Mouse (Mus musculus): ENCODE data around the gene Rexo2. TPM values are rescaled to one million over a fixed set of nuclear protein-coding genes. Genes with fewer than 3 reads are reported as not detected.

Rexo2 gene
- total and polyA plus RNA-seq, 3 experiments, result 53.2 to 68.0 (median 58.5) TPM

DNA sequence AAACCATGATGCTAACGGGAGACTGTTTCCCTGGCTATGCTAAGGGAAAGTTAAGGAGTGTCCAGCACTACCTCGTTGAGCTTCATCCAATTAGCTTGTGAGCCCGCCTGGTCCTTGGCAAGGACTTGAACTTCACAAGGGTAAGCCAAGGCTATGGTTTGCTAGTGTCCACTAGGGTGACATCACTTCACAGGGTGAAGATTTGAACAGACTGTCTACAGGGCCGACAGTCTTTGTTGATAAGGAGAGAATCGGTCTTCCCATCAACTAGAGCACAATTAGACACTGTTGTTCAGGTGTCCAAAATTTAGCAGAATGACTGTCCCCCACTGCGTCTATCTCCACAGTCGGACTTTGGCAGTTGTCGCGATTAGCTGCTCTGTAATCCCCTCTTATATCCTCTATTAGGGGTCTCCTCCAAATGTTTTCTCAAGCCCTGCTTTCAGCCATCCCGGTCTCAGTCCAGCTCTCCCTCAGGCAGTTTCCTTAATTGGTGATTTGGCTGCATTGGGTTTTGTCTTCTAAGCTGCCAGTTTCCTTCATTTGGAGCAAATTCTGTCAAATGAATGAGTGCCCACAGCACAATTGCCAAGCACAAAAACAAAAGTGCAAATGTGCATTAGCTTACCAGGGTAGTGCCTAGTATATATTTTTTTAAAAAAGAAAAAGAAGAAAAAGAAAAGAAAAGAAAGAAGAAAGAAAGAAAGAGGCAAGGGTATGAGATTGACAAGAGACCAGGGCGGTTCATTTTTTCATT, 36.4 kb upstream of the Rexo2 start:
- Histone ChIP-seq H3K36me3 (ENCODE audit: control insufficient read depth, insufficient read depth, low read length) (no peaks in the 10 kb centered on the region), H3K27me3 (ENCODE audit: control insufficient read depth, insufficient read depth, low read length) (no peaks in the 10 kb centered on the region), H3K27ac (no peak overlapping the region), H3K79me2 (replicated peaks; ENCODE audit: control insufficient read depth, insufficient read depth, low read length) (no peaks in the 10 kb centered on the region), H3K4me3 (no peak overlapping the region), H3K4me1 (ENCODE audit: control insufficient read depth, insufficient read depth, low read length) (no peaks in the 10 kb centered on the region), H3K9ac (ENCODE audit: low read depth, low read length) (no peak overlapping the region)
- intact Hi-C loops (cut with DNase I), result no loop called here
- DNase-seq, result no peak
- 87% methylated on average over 11 of the region's 11 CpGs for WGBS
- no peak for TF ChIP-seq CTCF (IDR thresholded peaks at IDR 0.05)
- no peak for TF ChIP-seq POLR2A (IDR thresholded peaks at IDR 0.05; ENCODE audit: insufficient read depth, low read depth, low read length)
- no peak for TF ChIP-seq EP300 (IDR thresholded peaks at IDR 0.05; ENCODE audit: insufficient read depth, low read depth, low read length)

DNA sequence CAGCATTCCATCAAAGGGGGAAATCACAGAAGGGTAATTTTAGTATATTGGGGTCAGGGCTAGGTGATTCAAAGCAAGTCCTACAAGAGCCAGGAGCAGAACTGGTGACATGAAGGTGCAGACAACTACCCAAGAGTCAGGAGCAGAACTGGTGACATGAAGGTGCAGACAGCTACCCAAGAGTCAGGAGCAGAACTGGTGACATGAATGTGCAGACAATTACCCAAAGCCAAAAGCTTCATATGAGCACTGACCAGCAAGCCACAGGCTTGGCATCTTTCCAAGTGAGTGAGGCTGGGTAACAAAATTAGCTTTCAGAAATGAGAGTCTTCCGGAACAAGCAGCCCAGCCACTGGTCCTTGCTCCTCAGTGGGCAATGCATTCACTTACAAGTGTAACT, 34.9 kb upstream of the Rexo2 start:
- Histone ChIP-seq H3K27me3 (ENCODE audit: control insufficient read depth, insufficient read depth, low read length) (no peaks in the 10 kb centered on the region), H3K79me2 (replicated peaks; ENCODE audit: control insufficient read depth, insufficient read depth, low read length) (no peaks in the 10 kb centered on the region), H3K9ac (ENCODE audit: low read depth, low read length) (no peak overlapping the region), H3K4me1 (ENCODE audit: control insufficient read depth, insufficient read depth, low read length) (no peaks in the 10 kb centered on the region), H3K4me3 (no peak overlapping the region), H3K36me3 (ENCODE audit: control insufficient read depth, insufficient read depth, low read length) (no peaks in the 10 kb centered on the region), H3K27ac (no peak overlapping the region)
- WGBS, result 23% methylated on average over 1 of the region's 1 CpGs
- intact Hi-C loops (cut with DNase I), result no loop called here
- peak in 1 of 2 experiments; percentile 19 for DNase-seq
- TF ChIP-seq CTCF (IDR thresholded peaks at IDR 0.05) (no peak), POLR2A (IDR thresholded peaks at IDR 0.05; ENCODE audit: insufficient read depth, low read depth, low read length) (no peak), EP300 (IDR thresholded peaks at IDR 0.05; ENCODE audit: insufficient read depth, low read depth, low read length) (no peak)

DNA sequence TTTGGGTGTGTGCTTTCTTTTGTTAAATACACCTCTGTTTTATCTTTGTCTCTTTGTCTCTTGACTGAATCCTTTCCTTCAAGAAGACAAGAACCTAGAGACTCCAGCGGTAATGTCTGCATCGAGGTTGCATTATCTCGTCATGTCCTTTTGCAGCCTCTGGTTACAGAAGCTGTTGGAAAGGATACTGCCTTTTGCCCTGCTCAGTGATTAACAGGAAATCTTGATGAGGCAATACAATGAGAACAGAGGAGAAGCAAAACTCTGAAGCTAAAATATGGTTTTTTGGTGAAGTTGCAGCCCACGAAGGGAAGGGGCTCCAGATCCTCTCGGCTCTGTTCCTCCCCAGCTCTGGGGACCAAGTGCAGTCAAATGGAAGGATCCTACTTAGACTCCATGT, 29.7 kb upstream of the Rexo2 start:
- intact Hi-C loops (cut with DNase I), result no loop called here
- 73% methylated on average over 5 of the region's 5 CpGs for WGBS

DNA sequence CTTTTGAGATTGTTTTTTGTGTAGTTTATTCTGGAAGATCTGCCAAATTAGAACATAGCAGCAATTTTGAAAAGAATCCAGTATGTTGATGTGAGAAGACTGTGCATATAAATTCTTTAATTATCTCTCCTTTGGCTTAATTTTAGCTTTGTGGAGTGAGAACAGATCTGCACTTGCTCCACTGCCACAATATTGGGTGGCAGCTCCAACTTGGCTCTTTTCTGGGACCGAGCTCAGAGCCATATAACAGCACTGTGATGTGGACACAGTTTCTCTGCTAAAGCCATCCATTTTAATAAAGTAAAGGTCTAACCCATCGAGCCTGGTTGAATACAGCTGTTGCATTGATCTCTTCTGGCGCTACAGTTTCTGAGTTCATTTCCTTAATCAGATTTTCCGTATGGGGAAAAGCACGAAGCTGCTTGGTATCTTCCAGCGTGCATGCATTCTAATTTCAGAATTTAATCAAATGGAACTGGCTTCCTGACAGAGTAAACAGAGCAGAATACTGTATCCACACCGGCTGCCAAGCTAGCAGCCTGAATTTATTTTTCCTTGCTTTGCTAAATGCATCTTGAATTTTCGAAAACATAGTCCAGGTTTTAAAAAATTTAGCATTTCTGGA, 24.4 kb upstream of the Rexo2 start:
- H3K27ac ChIP-seq, result no peak overlapping the region
- H3K4me1 ChIP-seq (ENCODE audit: control insufficient read depth, insufficient read depth, low read length), result no peaks in the 10 kb centered on the region
- 29% methylated on average over 8 of the region's 8 CpGs for WGBS
- no peaks in the 10 kb centered on the region for H3K36me3 ChIP-seq (ENCODE audit: control insufficient read depth, insufficient read depth, low read length)
- H3K27me3 ChIP-seq (ENCODE audit: control insufficient read depth, insufficient read depth, low read length), result no peaks in the 10 kb centered on the region
- no peak overlapping the region for H3K4me3 ChIP-seq
- TF ChIP-seq EP300 (IDR thresholded peaks at IDR 0.05; ENCODE audit: insufficient read depth, low read depth, low read length), result no peak
- TF ChIP-seq CTCF (IDR thresholded peaks at IDR 0.05), result no peak
- TF ChIP-seq POLR2A (IDR thresholded peaks at IDR 0.05; ENCODE audit: insufficient read depth, low read depth, low read length), result no peak
- intact Hi-C loops (cut with DNase I), result no loop called here
- H3K9ac ChIP-seq (ENCODE audit: low read depth, low read length), result no peak overlapping the region
- H3K79me2 ChIP-seq (replicated peaks; ENCODE audit: control insufficient read depth, insufficient read depth, low read length), result no peaks in the 10 kb centered on the region
- DNase-seq, result no peak

More for the DNA sequence above, 29.7 kb upstream of the Rexo2 start:
- TF ChIP-seq POLR2A (IDR thresholded peaks at IDR 0.05; ENCODE audit: insufficient read depth, low read depth, low read length), result no peak
- H3K27ac ChIP-seq, result no peak overlapping the region
- H3K79me2 ChIP-seq (replicated peaks; ENCODE audit: control insufficient read depth, insufficient read depth, low read length), result no peaks in the 10 kb centered on the region
- no peak overlapping the region for H3K4me3 ChIP-seq
- no peak for DNase-seq
- H3K9ac ChIP-seq (ENCODE audit: low read depth, low read length), result no peak overlapping the region
- no peaks in the 10 kb centered on the region for H3K27me3 ChIP-seq (ENCODE audit: control insufficient read depth, insufficient read depth, low read length)
- H3K4me1 ChIP-seq (ENCODE audit: control insufficient read depth, insufficient read depth, low read length), result no peaks in the 10 kb centered on the region
- H3K36me3 ChIP-seq (ENCODE audit: control insufficient read depth, insufficient read depth, low read length), result no peaks in the 10 kb centered on the region

DNA sequence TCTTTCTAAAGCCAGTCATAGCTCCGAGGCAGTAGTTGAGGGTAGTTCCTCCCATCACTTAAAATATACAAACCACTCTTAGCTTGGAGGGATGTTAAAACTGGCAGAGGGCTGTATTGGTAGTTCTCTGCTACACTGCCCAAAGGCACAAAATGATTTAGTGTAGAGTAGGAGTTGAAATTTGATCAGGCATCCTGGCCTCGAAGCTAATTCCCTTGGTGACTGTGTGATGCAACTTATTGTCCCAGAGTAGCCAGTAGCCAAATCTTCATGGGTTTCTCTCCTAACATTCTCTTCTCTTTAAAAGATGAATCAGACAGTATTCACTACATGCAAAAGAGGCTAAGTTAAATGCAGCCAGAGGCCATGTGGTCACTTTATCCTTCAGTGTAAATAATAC, 22.6 kb upstream of the Rexo2 start:
- no peaks in the 10 kb centered on the region for H3K36me3 ChIP-seq (ENCODE audit: control insufficient read depth, insufficient read depth, low read length)
- WGBS, result 61% methylated on average over 2 of the region's 2 CpGs
- no peaks in the 10 kb centered on the region for H3K27me3 ChIP-seq (ENCODE audit: control insufficient read depth, insufficient read depth, low read length)
- no peaks in the 10 kb centered on the region for H3K79me2 ChIP-seq (replicated peaks; ENCODE audit: control insufficient read depth, insufficient read depth, low read length)
- no peak overlapping the region for H3K4me3 ChIP-seq
- no peak for DNase-seq
- no peak for TF ChIP-seq CTCF (IDR thresholded peaks at IDR 0.05)
- no peak for TF ChIP-seq POLR2A (IDR thresholded peaks at IDR 0.05; ENCODE audit: insufficient read depth, low read depth, low read length)
- TF ChIP-seq EP300 (IDR thresholded peaks at IDR 0.05; ENCODE audit: insufficient read depth, low read depth, low read length), result no peak
- no peaks in the 10 kb centered on the region for H3K4me1 ChIP-seq (ENCODE audit: control insufficient read depth, insufficient read depth, low read length)
- H3K9ac ChIP-seq (ENCODE audit: low read depth, low read length), result no peak overlapping the region
- H3K27ac ChIP-seq, result no peak overlapping the region
- intact Hi-C loops (cut with DNase I), result no loop called here

DNA sequence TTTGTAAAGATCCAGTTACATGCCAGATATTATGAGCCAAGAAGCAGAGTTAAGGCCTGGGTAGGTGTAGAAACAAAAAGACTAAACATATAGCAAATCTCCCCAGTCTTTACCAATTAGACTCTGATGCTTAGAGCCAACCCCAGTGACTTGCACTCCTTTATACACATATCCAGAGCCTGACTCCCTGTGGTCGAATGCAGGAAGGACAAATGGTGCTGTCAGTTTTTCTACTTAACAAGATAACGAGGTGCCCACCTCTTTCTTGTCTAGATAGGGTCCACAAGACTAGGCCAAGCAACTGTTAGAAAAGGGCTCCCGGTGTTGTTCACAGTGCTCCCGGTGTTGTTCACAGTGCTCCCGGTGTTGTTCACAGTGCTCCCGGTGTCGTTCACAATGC, 20.8 kb upstream of the Rexo2 start:
- intact Hi-C loops (cut with DNase I), result no loop called here
- Histone ChIP-seq H3K27me3 (ENCODE audit: control insufficient read depth, insufficient read depth, low read length) (no peaks in the 10 kb centered on the region), H3K4me1 (ENCODE audit: control insufficient read depth, insufficient read depth, low read length) (peaks cover under 1% of the 10 kb centered on the region), H3K27ac (no peak overlapping the region), H3K36me3 (ENCODE audit: control insufficient read depth, insufficient read depth, low read length) (no peaks in the 10 kb centered on the region), H3K9ac (ENCODE audit: low read depth, low read length) (no peak overlapping the region), H3K79me2 (replicated peaks; ENCODE audit: control insufficient read depth, insufficient read depth, low read length) (no peaks in the 10 kb centered on the region), H3K4me3 (no peak overlapping the region)
- TF ChIP-seq EP300 (IDR thresholded peaks at IDR 0.05; ENCODE audit: insufficient read depth, low read depth, low read length) (no peak), POLR2A (IDR thresholded peaks at IDR 0.05; ENCODE audit: insufficient read depth, low read depth, low read length) (no peak), CTCF (IDR thresholded peaks at IDR 0.05) (no peak)
- DNase-seq, result no peak
- 75% methylated on average over 7 of the region's 7 CpGs for WGBS

Measured in heart, adult 2 months (tissue).